Mouse (Mus musculus) B cell, adult 62 days (primary cell): Measurements from ENCODE around the gene Trappc3. TPM values are rescaled to one million over a fixed set of nuclear protein-coding genes. Genes with fewer than 3 reads are reported as not detected.

ENCODE experiments used
- total RNA-seq: library from RNA; stranded (reverse); gene quantifications from 4 replicates; pipeline ENCODE4 v1.2.4, GENCODE M21; 2023

The Trappc3 gene
- 39.9 to 47.8 TPM (median 42.9 TPM) in 4 replicates for total RNA-seq

GRCm38 (mm10) chr4:126262119-126262807, at the start of gene Trappc3:
Gene Trappc3 (plus strand): TSS chr4:126262325.

GRCm38 (mm10) chr4:126256131-126256791, 5.9 kb upstream of the Trappc3 start, which contains the start of gene Map7d1:
Gene Map7d1 (minus strand): TSS chr4:126256343.

GRCm38 (mm10) chr4:126286492-126286891, 24.4 kb downstream of the Trappc3 start, which contains the start of gene Col8a2:
Gene Col8a2 (plus strand): TSS chr4:126286793.

GRCm38 (mm10) chr4:126321111-126321853, 59.2 kb downstream of the Trappc3 start, which contains the start of gene Adprhl2:
Gene Adprhl2 (minus strand): TSS chr4:126321703.

GRCm38 (mm10) chr4:126325281-126325861, 63.2 kb downstream of the Trappc3 start, which contains the start of gene Tekt2:
Gene Tekt2 (minus strand): TSS chr4:126325688.

Other genes with a start within 250 kb of the Trappc3 start
- 0.88 to 2.0 TPM (median 1.3 TPM) in 4 replicates for gene Csf3r, start 237.8 kb upstream of the Trappc3 start, total RNA-seq
- gene Mrps15, start 215.4 kb upstream of the Trappc3 start, total RNA-seq = 37.8 to 44.0 TPM (median 42.6 TPM) in 4 replicates
- 0.18 to 2.2 TPM (median 0.66 TPM) in 3 of 4 replicates, not detected in the other for gene Oscp1, start 203.8 kb upstream of the Trappc3 start, total RNA-seq
- gene Lsm10, start 165.7 kb upstream of the Trappc3 start, total RNA-seq = 15.5 to 18.7 TPM (median 17.1 TPM) in 4 replicates
- 39.6 to 45.1 TPM (median 42.4 TPM) in 4 replicates for gene Stk40, start 158.4 kb upstream of the Trappc3 start, total RNA-seq
- 3.1 to 4.8 TPM (median 4.1 TPM) in 4 replicates for gene Eva1b, start 114.6 kb upstream of the Trappc3 start, total RNA-seq
- gene Sh3d21, start 98.8 kb upstream of the Trappc3 start, total RNA-seq = 0.23 to 1.3 TPM (median 0.83 TPM) in 4 replicates
- gene Thrap3, start 59.6 kb upstream of the Trappc3 start, total RNA-seq = 570 to 644 TPM (median 635 TPM) in 4 replicates
- gene Map7d1, start 6.0 kb upstream of the Trappc3 start, total RNA-seq = 45.8 to 61.0 TPM (median 54.2 TPM) in 4 replicates
- not detected in 4 replicates for gene Col8a2, start 24.5 kb downstream of the Trappc3 start, total RNA-seq
- 31.4 to 44.4 TPM (median 37.4 TPM) in 4 replicates for gene Adprhl2, start 59.4 kb downstream of the Trappc3 start, total RNA-seq
- gene Tekt2, start 63.4 kb downstream of the Trappc3 start, total RNA-seq = not detected in 4 replicates
- gene Ago3, start 167.2 kb downstream of the Trappc3 start, total RNA-seq = 27.0 to 32.5 TPM (median 28.8 TPM) in 4 replicates
- gene Ago1, start 206.3 kb downstream of the Trappc3 start, total RNA-seq = 54.6 to 60.3 TPM (median 57.6 TPM) in 4 replicates